Mouse (Mus musculus) myocyte (in vitro differentiated cells): Measurements from ENCODE around the gene Hist1h2ai.
"Not testable (repeated sequence)": the region's sequence is repeated elsewhere in the genome, so short reads cannot be mapped to it uniquely, and the experiment has no call there.

Source experiments
- CEBPB ChIP-seq: IDR thresholded peaks from 2 replicates; pipeline ENCODE4 v1.6.1; 2011; ENCODE audit warnings: mild to moderate bottlenecking, moderate library complexity; ENCODE audit not compliant: poor library complexity, insufficient read depth, severe bottlenecking
- E2F4 ChIP-seq: IDR thresholded peaks from one replicate; pipeline ENCODE4 v1.6.1; 2011; ENCODE audit warnings: mild to moderate bottlenecking, control low read depth, moderate library complexity; ENCODE audit not compliant: insufficient read depth
- MAX ChIP-seq: IDR thresholded peaks from one replicate; pipeline ENCODE4 v1.6.1; 2011; ENCODE audit warnings: low read depth, mild to moderate bottlenecking, control low read depth
- MYOD1 ChIP-seq, 3 experiments: IDR thresholded peaks; one replicate each; pipeline ENCODE4 v1.6.1; 2011; ENCODE audit warnings: control low read depth in 2 of 3, low read depth in 2 of 3, mild to moderate bottlenecking in 2 of 3, moderate library complexity in 1 of 3; ENCODE audit not compliant: insufficient read length in 2 of 3, control insufficient read depth in 1 of 3
- MYOG ChIP-seq, 3 experiments: IDR thresholded peaks; one replicate each; pipeline ENCODE4 v1.6.1; 2011; ENCODE audit warnings: control low read depth in 2 of 3, low read depth in 2 of 3, mild to moderate bottlenecking in 2 of 3; ENCODE audit not compliant: insufficient read length in 2 of 3, control insufficient read depth in 1 of 3, insufficient read depth in 1 of 3
- POLR2A ChIP-seq: IDR thresholded peaks from one replicate; pipeline ENCODE4 v1.6.1; 2011; ENCODE audit warnings: low read depth, mild to moderate bottlenecking, control low read depth, moderate library complexity; ENCODE audit not compliant: insufficient read length
- POLR2AphosphoS2 ChIP-seq: IDR thresholded peaks from one replicate; pipeline ENCODE4 v1.6.1; 2011; ENCODE audit warnings: low read depth, control low read depth; ENCODE audit not compliant: insufficient read length
- REST ChIP-seq: IDR thresholded peaks from one replicate; pipeline ENCODE4 v1.6.1; 2011; ENCODE audit warnings: mild to moderate bottlenecking, control low read depth, moderate library complexity; ENCODE audit not compliant: insufficient read depth, insufficient read length
- SRF ChIP-seq: IDR thresholded peaks from one replicate; pipeline ENCODE4 v1.6.1; 2011; ENCODE audit warnings: low read depth; ENCODE audit not compliant: control insufficient read depth, insufficient read length
- TCF12 ChIP-seq: IDR thresholded peaks from one replicate; pipeline ENCODE4 v1.6.1; 2011; ENCODE audit warnings: mild to moderate bottlenecking, control low read depth; ENCODE audit not compliant: poor library complexity, insufficient read depth, severe bottlenecking
- USF1 ChIP-seq: IDR thresholded peaks from one replicate; pipeline ENCODE4 v1.6.1; 2011; ENCODE audit warnings: low read depth, mild to moderate bottlenecking, control low read depth, moderate library complexity

DNA sequence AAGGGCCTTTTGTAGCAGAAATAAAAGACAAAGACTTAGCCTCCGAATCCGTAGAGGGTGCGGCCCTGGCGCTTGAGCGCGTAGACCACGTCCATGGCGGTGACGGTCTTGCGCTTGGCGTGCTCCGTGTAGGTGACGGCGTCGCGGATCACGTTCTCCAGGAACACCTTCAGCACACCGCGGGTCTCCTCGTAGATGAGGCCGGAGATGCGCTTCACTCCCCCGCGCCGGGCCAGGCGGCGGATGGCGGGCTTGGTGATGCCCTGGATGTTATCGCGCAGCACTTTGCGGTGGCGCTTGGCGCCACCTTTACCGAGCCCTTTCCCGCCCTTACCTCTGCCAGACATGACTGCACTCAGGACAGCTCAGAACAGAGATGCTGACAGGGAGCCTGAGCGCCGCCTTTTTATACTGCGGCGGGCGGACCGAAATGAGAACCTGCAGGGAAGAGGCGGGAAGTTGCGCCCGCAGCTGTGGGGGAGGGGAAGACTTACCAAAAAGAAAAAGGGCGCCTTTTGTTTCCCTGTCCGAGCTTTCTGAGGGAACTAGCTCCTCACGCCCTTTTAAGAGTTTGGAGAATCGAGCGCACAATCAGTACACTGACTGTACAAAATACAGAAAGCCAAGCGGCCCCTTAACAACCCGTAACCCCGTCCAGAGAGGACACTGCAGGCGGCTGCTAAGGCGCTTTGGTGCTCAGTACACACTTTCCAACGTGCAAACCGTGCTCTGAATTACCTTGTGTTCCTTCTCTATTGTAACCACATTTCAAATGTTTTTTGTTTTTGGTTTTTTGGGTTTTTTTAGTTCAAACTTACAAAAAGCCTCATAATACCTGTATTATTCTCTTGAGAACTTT is 34.2 kb downstream of the Hist1h2ai start, which contains the start of gene Hist1h4k:
- not testable (repeated sequence) for TF ChIP-seq MAX; CEBPB; MYOD1 (IDR thresholded peaks at IDR 0.05; ENCODE audit: control insufficient read depth in 1 of 3, insufficient read length in 2 of 3, low read depth in 2 of 3); TCF12; USF1; MYOG (IDR thresholded peaks at IDR 0.05; ENCODE audit: control insufficient read depth in 1 of 3, insufficient read depth in 1 of 3, insufficient read length in 2 of 3, low read depth in 2 of 3); REST; SRF
- TF ChIP-seq POLR2A (peak; percentile 80), E2F4 (peak; percentile 69), POLR2AphosphoS2 (peak; percentile 92)
